Mouse (Mus musculus): ENCODE results near the gene Tmem256. TPM values are rescaled to one million over a fixed set of nuclear protein-coding genes. Genes with fewer than 3 reads are reported as not detected.

Tmem256 gene
- polyA plus RNA-seq (2015; fragmentation: Nextera tagmentation; extraction: Ambion mirVana): 388 and 399 TPM in 2 replicates

- Histone ChIP-seq H3K4me3 (replicated peaks) (peak within 1 kb of the TSS; percentile 72), H3K27me3 (no peaks in the 10 kb centered on the region), H3K27ac (replicated peaks) (peak within 1 kb of the TSS; percentile 90), H3K4me1 (peaks cover 49% of the 10 kb centered on the region), H3K4me2 (replicated peaks) (peak within 1 kb of the TSS; percentile 84), H3K9me3 (replicated peaks) (no peaks in the 10 kb centered on the region), H3K36me3 (peaks cover 5% of the 10 kb centered on the region), H3K9ac (peak within 1 kb of the TSS; percentile 78)
- 0% methylated on average over 34 of the region's 34 CpGs for WGBS
- ATAC-seq (ENCODE audit: insufficient number of reproducible peaks, low FRiP score, low TSS enrichment, low read depth): peak; percentile 93
Observed at GRCm38 (mm10) chr11:69837952-69838713, at the start of gene Tmem256. Gene Tmem256 (plus strand): TSS chr11:69838514.

DNA sequence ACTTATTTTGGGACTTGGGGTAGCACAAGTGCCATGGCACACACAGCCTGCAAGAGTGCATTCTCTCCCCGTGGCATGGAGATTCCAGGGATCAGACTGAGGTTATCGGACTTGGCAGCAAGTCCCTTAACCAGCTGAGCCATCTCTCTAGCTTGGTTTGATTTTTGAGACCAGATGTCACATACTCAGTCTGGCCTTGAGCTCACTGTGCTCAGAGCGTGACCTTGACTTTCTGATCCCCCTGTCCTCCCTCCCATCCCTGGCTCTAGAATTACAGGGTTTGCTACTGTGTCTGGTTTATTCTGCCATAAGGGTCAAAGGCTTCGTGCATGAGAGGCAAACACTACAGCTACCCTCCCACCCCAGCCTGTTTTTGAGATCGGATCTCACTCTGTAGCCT lies 48.9 kb upstream of the Tmem256 start:
- H3K27ac ChIP-seq (replicated peaks): no peak overlapping the region
- ATAC-seq (ENCODE audit: insufficient number of reproducible peaks, low FRiP score, low TSS enrichment, low read depth): no peak

GRCm38 (mm10) chr11:69791420-69791819 lies 46.9 kb upstream of the Tmem256 start:
- Histone ChIP-seq H3K9me3 (replicated peaks) (no peaks in the 10 kb centered on the region), H3K4me1 (peaks cover 9% of the 10 kb centered on the region), H3K36me3 (no peaks in the 10 kb centered on the region), H3K27me3 (no peaks in the 10 kb centered on the region), H3K27ac (replicated peaks) (no peak overlapping the region), H3K4me2 (replicated peaks) (no peak overlapping the region), H3K9ac (no peak overlapping the region), H3K4me3 (replicated peaks) (no peak overlapping the region)
- WGBS: 60% methylated on average over 5 of the region's 5 CpGs
- ATAC-seq (ENCODE audit: insufficient number of reproducible peaks, low FRiP score, low TSS enrichment, low read depth): no peak

More for the DNA sequence above, 48.9 kb upstream of the Tmem256 start:
- 45% methylated on average over 5 of the region's 5 CpGs for WGBS
- H3K4me2 ChIP-seq (replicated peaks): no peak overlapping the region
- no peak overlapping the region for H3K4me3 ChIP-seq (replicated peaks)
- H3K9ac ChIP-seq: no peak overlapping the region
- 0 out of 2 replicates have a peak, but pooled peaks cover 5% of the 10 kb centered on the region for H3K4me1 ChIP-seq
- H3K27me3 ChIP-seq: no peaks in the 10 kb centered on the region
- H3K36me3 ChIP-seq: no peaks in the 10 kb centered on the region
- H3K9me3 ChIP-seq (replicated peaks): no peaks in the 10 kb centered on the region

DNA sequence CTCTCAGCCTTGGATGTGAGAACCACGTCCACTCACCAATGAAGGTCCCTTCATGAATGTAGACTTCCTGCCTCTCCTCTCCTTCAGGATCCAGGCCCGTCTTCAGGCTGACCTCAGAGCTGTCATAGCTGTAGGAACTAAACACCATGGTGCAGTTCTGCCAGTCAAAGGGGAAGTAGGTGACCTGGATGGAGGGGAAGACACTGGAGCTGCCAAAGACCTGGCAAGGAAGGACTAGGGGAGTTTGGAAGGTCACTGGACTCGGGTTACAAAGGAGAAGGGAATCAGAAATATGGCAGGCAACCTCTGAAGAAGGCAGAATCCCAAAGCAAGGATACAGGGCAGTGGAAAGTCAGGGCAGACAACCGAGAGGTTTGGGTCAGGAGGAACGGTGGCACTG lies 44.9 kb upstream of the Tmem256 start:
- Histone ChIP-seq H3K27me3 (0 out of 2 replicates have a peak, but pooled peaks cover 6% of the 10 kb centered on the region), H3K9me3 (replicated peaks) (no peaks in the 10 kb centered on the region), H3K36me3 (no peaks in the 10 kb centered on the region), H3K4me2 (replicated peaks) (no peak overlapping the region), H3K9ac (no peak overlapping the region), H3K27ac (replicated peaks) (no peak overlapping the region), H3K4me3 (replicated peaks) (no peak overlapping the region), H3K4me1 (peaks cover 9% of the 10 kb centered on the region)
- no peak for ATAC-seq (ENCODE audit: insufficient number of reproducible peaks, low FRiP score, low TSS enrichment, low read depth)
- 62% methylated on average over 5 of the region's 5 CpGs for WGBS

DNA sequence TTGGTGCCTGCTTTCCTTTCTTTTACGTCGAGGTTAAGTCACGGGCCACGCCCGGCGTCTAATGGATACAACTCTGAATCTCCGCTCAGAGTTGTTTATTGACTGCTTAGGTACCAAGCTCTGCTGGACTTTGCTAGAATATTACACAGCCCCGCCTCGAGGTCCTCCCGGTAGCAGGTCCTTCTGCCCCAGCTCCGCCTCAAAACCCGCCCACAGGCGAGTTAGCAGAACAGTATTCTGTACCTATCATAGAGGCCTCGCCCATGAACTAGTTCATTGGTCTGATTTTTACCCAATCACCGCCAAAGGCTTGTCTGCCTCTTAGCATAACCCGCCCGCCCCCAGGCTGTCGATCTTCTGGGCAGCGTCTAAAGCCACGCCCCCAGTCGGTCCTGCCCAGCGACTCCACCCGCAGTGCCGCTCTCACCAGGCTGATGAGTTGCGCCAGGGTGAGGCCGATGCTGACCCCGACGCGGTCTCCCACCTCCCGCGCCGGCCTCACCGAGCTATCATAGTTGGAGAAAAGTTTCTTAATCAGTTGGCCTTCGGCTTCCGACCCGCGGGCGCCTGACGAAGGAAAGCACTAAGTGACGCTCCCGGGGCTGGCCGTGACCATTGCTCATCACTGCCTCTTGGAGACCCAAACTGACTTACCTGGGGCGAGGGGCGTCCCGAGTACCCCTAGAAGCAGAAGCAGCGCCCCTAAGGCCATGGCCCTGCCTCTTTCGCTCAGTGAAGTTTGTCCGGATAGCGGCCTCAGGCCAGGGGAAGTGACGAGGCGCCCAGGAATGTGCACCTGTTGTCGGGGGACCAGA lies 42.9 kb upstream of the Tmem256 start, which contains the start of gene Chrnb1:
Gene Chrnb1, minus strand, starts transcription at position 776 of the 815 bp plus-strand sequence.
- peak within 1 kb of the TSS; percentile 98 for H3K4me2 ChIP-seq (replicated peaks)
- peaks cover 23% of the 10 kb centered on the region for H3K4me1 ChIP-seq
- H3K9ac ChIP-seq: peak within 1 kb of the TSS; percentile 42
- WGBS: 2% methylated on average over 52 of the region's 52 CpGs
- peak; percentile 92 for ATAC-seq (ENCODE audit: insufficient number of reproducible peaks, low FRiP score, low TSS enrichment, low read depth)
- no peaks in the 10 kb centered on the region for H3K36me3 ChIP-seq
- peak within 1 kb of the TSS; percentile 78 for H3K27ac ChIP-seq (replicated peaks)
- 0 out of 2 replicates have a peak, but pooled peaks cover 6% of the 10 kb centered on the region for H3K27me3 ChIP-seq
- no peaks in the 10 kb centered on the region for H3K9me3 ChIP-seq (replicated peaks)
- H3K4me3 ChIP-seq (replicated peaks): peak within 1 kb of the TSS; percentile 56

- WGBS: 1% methylated on average over 13 of the region's 13 CpGs
- peaks cover 29% of the 10 kb centered on the region for H3K4me1 ChIP-seq
- H3K9ac ChIP-seq: peak overlapping the region; percentile 42; the same call in 1 of the 2 replicates
- 0 out of 2 replicates have a peak overlapping the region, but pooled peaks have one; percentile 12 for H3K27ac ChIP-seq (replicated peaks)
- ATAC-seq (ENCODE audit: insufficient number of reproducible peaks, low FRiP score, low TSS enrichment, low read depth): no peak
- H3K4me3 ChIP-seq (replicated peaks): peak overlapping the region; percentile 56
- H3K9me3 ChIP-seq (replicated peaks): no peaks in the 10 kb centered on the region
- no peaks in the 10 kb centered on the region for H3K36me3 ChIP-seq
- H3K4me2 ChIP-seq (replicated peaks): peak overlapping the region; percentile 98
- H3K27me3 ChIP-seq: 0 out of 2 replicates have a peak, but pooled peaks cover 6% of the 10 kb centered on the region
Observed at GRCm38 (mm10) chr11:69795983-69796435, 42.3 kb upstream of the Tmem256 start.

- Histone ChIP-seq H3K27ac (replicated peaks) (no peak overlapping the region), H3K9ac (no peak overlapping the region), H3K4me2 (replicated peaks) (no peak overlapping the region), H3K4me1 (peaks cover 48% of the 10 kb centered on the region), H3K27me3 (peaks cover 11% of the 10 kb centered on the region; the same call in 1 of the 2 replicates), H3K9me3 (replicated peaks) (no peaks in the 10 kb centered on the region), H3K4me3 (replicated peaks) (no peak overlapping the region), H3K36me3 (no peaks in the 10 kb centered on the region)
- no peak for ATAC-seq (ENCODE audit: insufficient number of reproducible peaks, low FRiP score, low TSS enrichment, low read depth)
- 82% methylated on average over 7 of the region's 7 CpGs for WGBS
Observed at GRCm38 (mm10) chr11:69797924-69798323, 40.4 kb upstream of the Tmem256 start.

- Histone ChIP-seq H3K4me3 (replicated peaks) (peak overlapping the region; percentile 63; the same call in 1 of the 2 replicates), H3K9me3 (replicated peaks) (no peaks in the 10 kb centered on the region), H3K27ac (replicated peaks) (peak overlapping the region; percentile 17; the same call in 1 of the 2 replicates), H3K4me2 (replicated peaks) (peak overlapping the region; percentile 97), H3K4me1 (peaks cover 65% of the 10 kb centered on the region), H3K27me3 (peaks cover 15% of the 10 kb centered on the region), H3K36me3 (no peaks in the 10 kb centered on the region), H3K9ac (no peak overlapping the region)
- no peak for ATAC-seq (ENCODE audit: insufficient number of reproducible peaks, low FRiP score, low TSS enrichment, low read depth)
- 33% methylated on average over 12 of the region's 12 CpGs for WGBS
Observed at GRCm38 (mm10) chr11:69799394-69800137, 38.7 kb upstream of the Tmem256 start.

- peak overlapping the region; percentile 97 for H3K4me2 ChIP-seq (replicated peaks)
- 2% methylated on average over 11 of the region's 11 CpGs for WGBS
- ATAC-seq (ENCODE audit: insufficient number of reproducible peaks, low FRiP score, low TSS enrichment, low read depth): no peak
- no peaks in the 10 kb centered on the region for H3K9me3 ChIP-seq (replicated peaks)
- peak overlapping the region; percentile 63 for H3K4me3 ChIP-seq (replicated peaks)
- peak overlapping the region; percentile 77 for H3K27ac ChIP-seq (replicated peaks)
- H3K9ac ChIP-seq: peak overlapping the region; percentile 35; the same call in 1 of the 2 replicates
- peaks cover 20% of the 10 kb centered on the region for H3K27me3 ChIP-seq
- H3K4me1 ChIP-seq: peaks cover 69% of the 10 kb centered on the region
- H3K36me3 ChIP-seq: no peaks in the 10 kb centered on the region
Observed at GRCm38 (mm10) chr11:69800138-69800391, 38.2 kb upstream of the Tmem256 start.

- peak; percentile 20; the same call in 1 of the 2 replicates for ATAC-seq (ENCODE audit: insufficient number of reproducible peaks, low FRiP score, low TSS enrichment, low read depth)
- Histone ChIP-seq H3K27ac (replicated peaks) (peak overlapping the region; percentile 77), H3K4me3 (replicated peaks) (peak overlapping the region; percentile 63), H3K4me2 (replicated peaks) (peak overlapping the region; percentile 97), H3K27me3 (peaks cover 26% of the 10 kb centered on the region), H3K9me3 (replicated peaks) (no peaks in the 10 kb centered on the region), H3K9ac (peak overlapping the region; percentile 35), H3K36me3 (no peaks in the 10 kb centered on the region), H3K4me1 (peaks cover 67% of the 10 kb centered on the region)
- under 1% methylated on average over 33 of the region's 36 CpGs for WGBS
Observed at GRCm38 (mm10) chr11:69800392-69801197, 37.7 kb upstream of the Tmem256 start.
